ENCODE assay signal across 14 mouse cellular contexts in genomic region chr3:103405871-103406765, GRCm38 (mm10).
DNase-seq lines count a peak whose midpoint lies in the region; ATAC-seq lines count a peak whose summit lies in the region.
"Had no signal": no experiment of that assay in that cellular context is flagged by ENCODE, and none has a peak within 500 bp of the region (broad histone marks: within the 10 kb centered on the region; RNA-seq: fewer than 3 reads in every experiment).

No protein-coding gene starts in this region.

- ATAC-seq in kidney, embryonic 15.5 days (replicated peaks; ENCODE audit: low FRiP score), result no peak
- no peak for ATAC-seq in kidney, embryonic 16.5 days (ENCODE audit: low FRiP score, low TSS enrichment)
- peak; percentile 66 for ATAC-seq in CD4-positive, CD25-positive, alpha-beta regulatory T cell, adult 4 months
- ATAC-seq in forebrain, embryonic 13.5 days, result no peak

- H3K27ac ChIP-seq in kidney, embryonic 15.5 days, result 0 out of 2 replicates have a peak overlapping the region, but pooled peaks have one; percentile 4
- no peak overlapping the region for H3K27ac ChIP-seq in kidney, embryonic 16.5 days (ENCODE audit: low read length)
- H3K27ac ChIP-seq in forebrain, embryonic 13.5 days, result no peak overlapping the region
- H3K27ac ChIP-seq: liver, embryonic 14.5 days; neural tube, embryonic 15.5 days had no signal

- peaks cover 3% of the 10 kb centered on the region; the same call in 1 of the 2 replicates for H3K4me1 ChIP-seq in kidney, embryonic 15.5 days
- H3K4me1 ChIP-seq in kidney, embryonic 16.5 days (ENCODE audit: insufficient read depth, low read length), result no peaks in the 10 kb centered on the region
- H3K4me1 ChIP-seq in forebrain, embryonic 13.5 days, result peaks cover 6% of the 10 kb centered on the region

- no peak overlapping the region for H3K4me2 ChIP-seq in kidney, embryonic 15.5 days
- H3K4me2 ChIP-seq in kidney, embryonic 16.5 days (replicated peaks; ENCODE audit: low read depth, low read length), result no peak overlapping the region
- no peak overlapping the region for H3K4me2 ChIP-seq in forebrain, embryonic 13.5 days
- H3K4me2 ChIP-seq: midbrain, embryonic 11.5 days; neural tube, embryonic 15.5 days had no signal

- no peak overlapping the region for H3K4me3 ChIP-seq in kidney, embryonic 15.5 days (replicated peaks)
- no peak overlapping the region for H3K4me3 ChIP-seq in kidney, embryonic 16.5 days (ENCODE audit: low read length)
- H3K4me3 ChIP-seq in forebrain, embryonic 13.5 days, result no peak overlapping the region
- H3K4me3 ChIP-seq: neural tube, embryonic 15.5 days had no signal

- H3K9me3 ChIP-seq in kidney, embryonic 15.5 days (replicated peaks), result no peaks in the 10 kb centered on the region
- H3K9me3 ChIP-seq in kidney, embryonic 16.5 days (ENCODE audit: low read length), result no peaks in the 10 kb centered on the region
- H3K9me3 ChIP-seq in forebrain, embryonic 13.5 days (replicated peaks), result no peaks in the 10 kb centered on the region
- H3K9me3 ChIP-seq: neural tube, embryonic 15.5 days had no signal

- H3K9ac ChIP-seq in kidney, embryonic 15.5 days, result no peak overlapping the region
- H3K9ac ChIP-seq in kidney, embryonic 16.5 days (replicated peaks; ENCODE audit: low read length), result no peak overlapping the region
- H3K9ac ChIP-seq in forebrain, embryonic 13.5 days, result no peak overlapping the region
- H3K9ac ChIP-seq: liver, embryonic 14.5 days; neural tube, embryonic 15.5 days had no signal

- H3K36me3 ChIP-seq in kidney, embryonic 15.5 days, result no peaks in the 10 kb centered on the region
- H3K36me3 ChIP-seq in kidney, embryonic 16.5 days (ENCODE audit: insufficient read depth, low read length), result no peaks in the 10 kb centered on the region
- no peaks in the 10 kb centered on the region for H3K36me3 ChIP-seq in forebrain, embryonic 13.5 days (ENCODE audit: poor library complexity, severe bottlenecking)
- H3K36me3 ChIP-seq: neural tube, embryonic 15.5 days had no signal

- WGBS in kidney, embryonic 15.5 days, result 77% methylated on average over 11 of the region's 11 CpGs
- 78% methylated on average over 11 of the region's 11 CpGs for WGBS in kidney, embryonic 16.5 days
- WGBS in forebrain, embryonic 13.5 days, result 90% methylated on average over 11 of the region's 11 CpGs

- peak; percentile 31 for DNase-seq in adrenal gland, postnatal 10 days
- DNase-seq in naive thymus-derived CD4-positive, alpha-beta T cell, adult 2 months (ENCODE audit: low read depth), result peak; percentile 26
- DNase-seq in layer of hippocampus, adult 18-20 months (ENCODE audit: low spot score in 2 of 2), result no peak
- DNase-seq: gastrocnemius, postnatal 14 days; heart, postnatal 10 days; kidney, adult 2 months; right cerebral cortex, postnatal 4 days had no signal

- no peaks in the 10 kb centered on the region for H3K27me3 ChIP-seq in kidney, embryonic 15.5 days
- no peaks in the 10 kb centered on the region for H3K27me3 ChIP-seq in kidney, embryonic 16.5 days (ENCODE audit: insufficient read depth, low read length)
- H3K27me3 ChIP-seq in forebrain, embryonic 13.5 days, result no peaks in the 10 kb centered on the region
- H3K27me3 ChIP-seq: neural tube, embryonic 15.5 days had no signal

Comparison
In these comparisons a context has a peak if more than half of its experiments do, and no peak if none do; other contexts are left out.
1. DNase-seq: peak in adrenal gland, postnatal 10 days (single experiment) and naive thymus-derived CD4-positive, alpha-beta T cell, adult 2 months (single experiment); none in layer of hippocampus, adult 18-20 months (0 of 2).